Mouse (Mus musculus): ENCODE data around the gene Olfr356.

Olfr356 gene

DNA sequence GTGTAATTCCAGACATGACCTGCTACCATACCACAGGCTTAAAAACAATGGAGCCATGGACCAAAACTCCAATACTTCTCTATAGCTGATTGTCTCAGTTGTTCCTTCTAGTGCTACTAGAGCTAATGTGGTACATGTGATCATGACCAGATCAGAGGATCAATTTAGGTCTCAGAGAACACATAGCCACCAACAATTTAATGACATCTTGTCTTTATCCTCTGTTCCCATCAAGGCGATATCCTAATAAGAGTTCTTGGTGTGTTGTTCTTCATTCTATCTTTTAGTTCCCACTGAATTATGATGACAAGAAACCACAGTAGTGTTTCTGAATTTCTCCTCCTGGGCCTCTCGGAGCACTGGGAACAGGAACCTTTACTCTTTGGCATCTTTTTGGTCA lies at the start of gene Olfr356:
Gene Olfr356 (plus strand): TSS at position 301 of the 400 bp plus-strand sequence.
- DNase-seq (ENCODE audit: low read depth, low spot score) = no peak

GRCm38 (mm10) chr2:36892836-36893235 lies 44.1 kb upstream of the Olfr356 start, which contains the start of gene Olfr353:
Gene Olfr353 (minus strand): TSS chr2:36892936.
- DNase-seq (ENCODE audit: low read depth, low spot score) = no peak

DNA sequence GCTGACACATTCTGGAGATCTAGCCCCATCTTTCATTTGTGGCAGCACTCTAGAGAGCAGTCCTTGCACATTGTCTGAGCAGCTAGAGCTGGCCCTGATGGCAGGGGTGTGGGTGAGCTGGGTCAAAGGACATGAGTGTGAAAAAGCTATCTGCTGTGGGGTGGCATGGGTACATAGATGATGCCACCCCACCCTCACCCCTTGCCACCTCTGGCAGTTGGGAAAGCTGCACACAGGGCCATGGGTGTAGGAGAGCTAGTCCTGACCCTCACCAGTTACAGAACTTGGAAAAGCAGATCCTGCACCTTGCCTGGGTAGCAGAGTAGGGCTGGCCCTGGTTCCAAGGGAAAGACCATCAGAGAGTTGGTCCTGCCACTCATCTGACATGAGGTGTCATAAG lies 39.8 kb upstream of the Olfr356 start:
- DNase-seq (ENCODE audit: low read depth, low spot score) = no peak

DNA sequence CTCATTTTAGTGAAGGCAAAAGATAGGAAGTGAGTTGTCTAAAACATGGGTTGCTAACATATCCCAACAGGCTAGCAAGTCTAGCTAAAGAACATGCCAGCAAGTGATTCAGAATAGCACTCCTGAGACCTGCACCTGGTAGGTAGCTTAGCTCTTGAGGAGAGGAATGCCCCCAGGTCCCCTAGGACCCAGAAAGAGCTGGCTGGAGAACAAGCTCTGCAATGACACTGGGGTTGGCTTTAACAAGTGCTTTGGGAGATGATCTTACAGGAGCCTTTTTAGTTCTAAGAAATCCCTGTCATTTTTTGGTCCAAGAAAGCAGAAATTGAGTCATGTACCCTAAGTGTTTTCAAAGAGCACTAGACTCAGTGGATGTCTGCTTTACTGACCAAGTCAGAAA lies 31.5 kb upstream of the Olfr356 start, which contains the start of gene Olfr354:
Gene Olfr354 (plus strand): TSS at position 301 of the 400 bp plus-strand sequence.
- no peak for DNase-seq (ENCODE audit: low read depth, low spot score)

- no peak for DNase-seq (ENCODE audit: low read depth, low spot score)
These were observed 8.1 kb upstream of the Olfr356 start, which contains the start of gene Olfr355 for GRCm38 (mm10) chr2:36928797-36929196. Gene Olfr355 (minus strand): TSS chr2:36928897.
